Mouse (Mus musculus): ENCODE data around the gene Foxd1.

Foxd1 gene

DNA sequence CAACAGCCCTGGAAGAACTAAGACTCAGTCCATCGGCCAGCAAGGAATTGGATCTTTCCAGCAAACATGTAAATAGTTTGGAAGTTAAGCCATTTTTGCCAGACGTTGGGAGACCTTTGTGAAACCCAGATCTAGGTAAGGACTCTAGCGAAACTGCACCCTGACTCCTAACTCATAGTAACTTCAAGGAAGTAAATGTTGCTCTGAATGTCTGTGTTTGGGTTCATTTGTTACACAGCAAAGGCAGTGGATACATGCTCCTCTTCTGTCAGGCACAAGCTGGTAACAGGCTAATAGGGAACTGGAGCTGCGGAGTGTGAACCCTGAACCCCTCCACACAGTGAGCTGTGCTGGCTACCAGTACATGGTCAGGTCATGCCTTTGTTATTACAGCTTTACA, 28.7 kb downstream of the Foxd1 start:
- in situ Hi-C loops (cut with MboI, MseI) = no loop called here

DNA sequence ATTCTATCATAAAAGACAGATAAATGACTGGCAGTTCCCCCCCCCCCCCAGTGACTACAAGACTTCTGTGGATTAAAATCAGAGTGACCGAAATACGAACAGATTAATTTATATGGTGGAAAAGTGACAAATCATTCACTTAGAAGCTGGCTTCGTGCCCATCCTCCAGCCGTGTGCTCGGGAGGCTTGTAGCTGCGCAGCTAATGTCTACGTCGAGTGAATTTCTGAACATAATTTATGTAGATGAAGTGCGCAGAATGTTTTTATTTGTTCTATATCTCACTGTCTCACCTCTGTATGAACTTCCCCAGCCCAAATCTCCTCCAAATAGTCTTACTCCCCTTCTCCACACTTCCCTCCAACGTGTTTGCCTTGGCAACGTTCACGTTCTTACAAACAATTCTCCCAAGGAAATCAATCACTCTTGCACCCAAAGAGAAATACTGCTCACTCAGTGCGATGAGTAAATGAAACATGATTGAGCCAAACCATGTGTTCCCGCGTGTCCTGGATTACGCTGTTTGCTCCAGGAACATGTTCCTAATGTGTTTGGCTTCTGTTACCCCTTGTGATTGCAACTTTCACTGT, 30.0 kb downstream of the Foxd1 start:
- in situ Hi-C loops (cut with MboI, MseI) = no loop called here

DNA sequence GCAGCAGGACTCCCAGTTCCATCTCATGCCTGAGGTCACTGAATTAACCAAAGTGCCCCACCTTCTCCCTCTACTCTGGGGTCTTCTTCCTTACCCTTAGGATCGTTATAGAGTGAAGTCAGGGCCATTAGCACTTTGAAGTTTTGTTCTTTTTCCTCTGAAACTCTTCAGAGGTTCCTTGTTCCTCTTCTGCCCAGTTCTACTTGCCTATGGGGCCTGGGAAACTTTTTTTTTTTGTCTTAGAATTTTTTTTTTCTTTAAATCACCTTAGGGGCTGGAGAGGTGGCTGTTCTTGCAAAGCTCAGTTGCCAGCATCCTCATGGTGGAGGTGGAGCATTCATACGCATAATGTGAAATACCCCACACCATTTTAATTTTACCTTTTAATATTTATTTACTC, 31.8 kb downstream of the Foxd1 start:
- in situ Hi-C loops (cut with MboI, MseI) = no loop called here

DNA sequence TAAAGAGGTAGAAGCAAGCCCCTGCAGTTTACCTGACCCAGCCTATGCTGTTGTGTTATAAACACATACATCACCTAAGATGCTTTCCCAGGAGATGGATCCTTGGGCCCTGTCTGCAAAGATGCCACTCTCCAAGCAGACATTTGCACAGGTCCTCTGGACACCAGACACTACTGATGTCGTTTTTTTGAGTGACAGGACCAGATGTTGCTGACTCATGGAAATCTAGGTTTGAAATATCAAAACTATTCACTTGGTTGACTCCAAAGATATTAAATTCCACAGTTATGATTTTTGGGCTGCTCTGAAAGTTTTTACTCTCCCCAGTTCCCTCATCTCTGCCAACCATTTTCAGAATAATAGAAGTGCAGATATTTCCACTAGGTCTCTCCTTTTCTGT, 35.0 kb downstream of the Foxd1 start:
- in situ Hi-C loops (cut with MboI, MseI) = no loop called here

DNA sequence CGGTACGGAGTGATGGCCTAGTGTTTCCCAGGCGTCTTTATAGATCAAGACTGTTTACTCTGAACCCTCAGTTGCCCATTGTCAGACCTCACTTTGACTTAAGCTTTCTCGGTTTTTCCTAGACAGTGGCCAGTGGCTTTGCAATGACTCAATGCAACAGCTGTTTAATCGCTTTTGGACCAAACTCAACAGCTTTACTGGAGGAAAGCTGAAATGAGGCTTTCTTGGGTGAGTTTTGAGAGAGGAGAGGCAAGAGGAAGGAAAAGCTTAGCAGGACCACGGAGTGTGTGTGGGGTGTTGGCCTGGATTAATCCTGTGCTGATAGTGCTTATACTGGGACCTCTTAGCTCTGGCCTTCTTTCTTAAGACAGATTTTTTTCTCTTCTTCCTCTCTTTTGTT, 36.3 kb downstream of the Foxd1 start:
- in situ Hi-C loops (cut with MboI, MseI) = no loop called here

DNA sequence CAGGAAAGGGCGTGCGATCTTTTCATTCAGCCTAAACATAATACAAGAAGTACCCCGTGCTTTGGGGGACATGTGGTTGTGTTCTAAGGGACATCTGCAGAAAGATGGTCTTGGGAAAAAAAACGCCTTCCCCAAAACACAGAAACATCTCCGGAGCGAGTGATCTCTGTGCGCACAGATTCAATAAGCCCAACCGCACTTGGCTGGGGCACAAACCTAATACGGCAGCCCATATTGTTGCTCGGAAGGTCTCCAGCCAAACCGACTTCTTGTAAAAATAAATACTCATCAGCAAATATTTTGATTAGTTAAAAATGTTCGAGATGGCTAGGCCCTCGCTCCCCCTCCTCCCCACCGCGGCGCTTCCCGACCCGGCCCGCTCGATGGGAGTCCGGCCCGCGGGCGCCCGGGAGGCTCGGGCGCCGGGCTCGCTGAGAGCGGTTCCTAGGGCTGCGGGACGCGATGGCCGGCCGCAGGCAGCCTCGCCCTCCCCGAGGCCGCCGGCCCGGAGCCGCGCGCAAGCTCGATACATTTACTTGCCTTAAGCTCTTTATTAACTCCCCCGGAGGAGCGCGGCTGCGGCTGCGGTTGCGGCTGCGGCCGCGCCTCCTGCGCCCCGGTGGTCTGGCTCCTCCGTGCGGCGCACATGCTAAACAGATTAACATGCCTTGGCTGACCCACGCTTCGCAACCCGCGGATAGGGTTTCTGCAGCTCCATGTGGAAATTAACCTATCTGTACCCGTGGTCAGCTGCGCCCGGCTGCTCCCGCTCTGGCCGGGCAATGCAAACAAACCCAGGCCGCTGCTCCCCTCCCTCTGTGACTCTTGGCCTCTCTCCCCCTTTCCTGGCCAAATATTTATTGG, 37.0 kb downstream of the Foxd1 start:
- in situ Hi-C loops (cut with MboI, MseI) = no loop called here

DNA sequence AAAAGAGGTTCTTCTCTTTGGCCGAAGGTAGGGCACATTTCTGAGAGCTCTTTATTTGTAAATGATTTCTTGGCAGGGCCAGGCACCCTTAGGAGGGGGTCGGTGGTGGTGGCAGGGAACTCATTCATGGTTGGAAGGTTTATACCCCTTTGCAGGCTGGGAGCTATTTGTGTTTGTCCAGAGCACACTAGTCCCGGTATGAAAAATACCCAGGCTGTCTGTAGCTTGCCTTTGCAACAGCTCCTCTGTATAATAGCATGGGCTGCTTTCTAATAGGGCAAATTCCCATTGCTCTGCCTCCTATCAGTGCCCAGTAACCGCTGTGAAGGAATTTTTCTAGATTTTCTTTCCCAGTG, 37.6 kb downstream of the Foxd1 start:
- in situ Hi-C loops (cut with MboI, MseI) = no loop called here

DNA sequence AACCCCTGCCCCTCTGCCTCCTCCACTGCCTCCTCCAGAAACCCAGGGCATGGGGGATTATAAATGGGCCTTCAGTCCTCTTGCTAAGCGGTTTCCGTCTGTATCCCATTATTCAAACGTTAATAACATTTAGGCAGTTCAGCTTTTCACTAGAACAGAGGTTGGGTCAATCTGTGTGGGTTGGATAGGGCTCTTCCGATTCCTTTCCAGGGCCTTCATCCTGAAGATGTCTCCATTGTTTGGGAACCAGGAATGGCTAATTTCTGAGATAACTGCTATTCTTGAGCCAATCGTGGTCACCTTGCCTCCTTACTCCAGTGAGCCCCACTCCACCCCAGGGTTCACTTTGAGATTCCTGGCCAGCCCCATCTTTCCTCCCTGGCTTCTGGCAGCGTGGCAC, 38.0 kb downstream of the Foxd1 start:
- in situ Hi-C loops (cut with MboI, MseI) = no loop called here

DNA sequence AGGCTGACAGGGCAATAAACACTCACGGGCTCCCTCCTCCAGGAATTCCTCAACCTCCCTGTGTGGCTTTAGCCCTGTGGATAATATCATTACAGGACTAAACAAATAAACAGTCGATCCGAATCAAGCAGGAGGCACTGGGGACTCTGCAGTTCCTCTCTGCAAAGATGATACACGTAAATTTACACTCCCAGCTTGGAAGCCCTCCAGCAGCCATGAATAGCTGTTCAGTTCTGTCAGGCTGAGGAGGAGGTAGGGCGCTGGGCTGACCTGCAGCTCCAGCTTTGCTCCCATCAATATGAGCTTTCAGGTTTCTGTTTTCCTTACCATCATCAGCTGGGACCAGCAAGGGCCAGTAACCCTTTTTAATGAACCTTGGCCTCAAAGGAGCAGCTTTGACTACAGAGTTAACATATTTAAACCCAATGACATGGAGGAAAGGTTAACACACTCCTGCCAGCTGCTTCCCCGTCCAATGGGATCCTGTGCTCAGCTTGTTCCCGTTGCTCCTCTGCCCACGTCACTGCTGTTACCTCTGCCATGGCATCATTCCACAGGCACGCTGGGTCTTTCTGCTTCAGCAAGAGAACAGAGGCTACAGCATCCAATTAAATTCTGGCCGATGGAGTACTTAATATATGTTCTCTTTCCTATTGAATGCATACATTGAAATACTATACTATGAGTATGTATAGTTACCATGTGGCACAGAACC, 39.5 kb downstream of the Foxd1 start:
- in situ Hi-C loops (cut with MboI, MseI) = no loop called here
